Mouse (Mus musculus) spleen, adult 2 months (tissue): ENCODE data around the gene Aff3. TPM values are rescaled to one million over a fixed set of nuclear protein-coding genes. Genes with fewer than 3 reads are reported as not detected.

ENCODE experiments used
- DNase-seq, 2 experiments: peaks; one replicate each; pipeline versions ENCODE4 v3.0.0 to v3.0.0-alpha.2; 2012 to 2021; ENCODE audit warnings: low spot score in 2 of 2, low read depth in 1 of 2
- H3K27ac ChIP-seq: fragments of 200-500 bp; 2 replicates; pipeline ENCODE4 v1.5.1; 2012; ENCODE audit warnings: low read length, inconsistent platforms; ENCODE audit not compliant: insufficient read depth
- H3K27me3 ChIP-seq: fragments of 200-500 bp; 2 replicates; pipeline ENCODE4 v1.6.1; 2012; ENCODE audit warnings: mild to moderate bottlenecking, moderate library complexity, low read length, inconsistent platforms; ENCODE audit not compliant: control insufficient read depth, insufficient read depth
- H3K36me3 ChIP-seq: fragments of 200-500 bp; 2 replicates; pipeline ENCODE4 v1.6.1; 2012; ENCODE audit warnings: mild to moderate bottlenecking, low read length, inconsistent platforms; ENCODE audit not compliant: control insufficient read depth, insufficient read depth
- H3K4me1 ChIP-seq: fragments of 200-500 bp; 2 replicates; pipeline ENCODE4 v1.6.1; 2011; ENCODE audit warnings: inconsistent platforms; ENCODE audit not compliant: control insufficient read depth, insufficient read depth, insufficient read length
- H3K4me3 ChIP-seq: fragments of 200-500 bp; 2 replicates; pipeline ENCODE4 v1.5.1; 2011; ENCODE audit warnings: mild to moderate bottlenecking, inconsistent platforms; ENCODE audit not compliant: insufficient read depth, insufficient read length; ENCODE audit errors: extremely low read depth
- CTCF ChIP-seq: fragments of 200-500 bp; IDR thresholded peaks from 2 replicates; pipeline ENCODE4 v1.5.1; 2011; ENCODE audit warnings: mild to moderate bottlenecking, inconsistent platforms; ENCODE audit not compliant: insufficient read depth, insufficient read length, insufficient replicate concordance; ENCODE audit errors: extremely low read depth
- POLR2A ChIP-seq: fragments of 200-500 bp; IDR thresholded peaks from 2 replicates; pipeline ENCODE4 v1.6.1; 2011; ENCODE audit warnings: low read depth, low read length, inconsistent platforms
- WGBS: fragments of 180-500 bp; shearing (Covaris S2); methylation state at CpG from one replicate; pipeline ENCODE4 v1.1.7; 2018; 5-methylcytosine and 5-hydroxymethylcytosine counted together
- polyA plus RNA-seq: library from polyadenylated mRNA; depleted of rRNA; stranded (reverse); fragments of >200 nt; gene quantifications from 2 replicates; pipeline ENCODE4 v1.2.3, GENCODE M21; 2012

Gene Aff3
- polyA plus RNA-seq, 1 experiment: 20.2 TPM

GRCm38 (mm10) chr1:38178929-38179328 is 485.8 kb downstream of the Aff3 start:
- Histone ChIP-seq H3K36me3 (peaks cover 30% of the 10 kb centered on the region), H3K4me3 (no peak overlapping the region), H3K27ac (no peak overlapping the region), H3K4me1 (no peaks in the 10 kb centered on the region), H3K27me3 (no peaks in the 10 kb centered on the region)
- TF ChIP-seq CTCF (no peak), POLR2A (no peak)
- WGBS: 86% methylated on average over 8 of the region's 8 CpGs
- no peak for DNase-seq

- no peaks in the 10 kb centered on the region for H3K4me1 ChIP-seq
- H3K4me3 ChIP-seq: no peak overlapping the region
- H3K27ac ChIP-seq: no peak overlapping the region
- 90% methylated on average over 7 of the region's 7 CpGs for WGBS
- DNase-seq: no peak
- H3K36me3 ChIP-seq: peaks cover 17% of the 10 kb centered on the region
- TF ChIP-seq CTCF (no peak), POLR2A (no peak)
- H3K27me3 ChIP-seq: no peaks in the 10 kb centered on the region
Observed at GRCm38 (mm10) chr1:38176077-38176476, 488.7 kb downstream of the Aff3 start.

- Histone ChIP-seq H3K4me3 (no peak overlapping the region), H3K4me1 (no peaks in the 10 kb centered on the region), H3K27me3 (no peaks in the 10 kb centered on the region), H3K27ac (no peak overlapping the region), H3K36me3 (peaks cover under 1% of the 10 kb centered on the region; the same call in 1 of the 2 replicates)
- WGBS: 88% methylated on average over 4 of the region's 4 CpGs
- TF ChIP-seq POLR2A (no peak), CTCF (no peak)
- no peak for DNase-seq
Observed at GRCm38 (mm10) chr1:38171874-38172273, 492.9 kb downstream of the Aff3 start.

GRCm38 (mm10) chr1:38165696-38166095 is 499.1 kb downstream of the Aff3 start:
- Histone ChIP-seq H3K4me1 (no peaks in the 10 kb centered on the region), H3K27me3 (no peaks in the 10 kb centered on the region), H3K27ac (no peak overlapping the region), H3K36me3 (no peaks in the 10 kb centered on the region), H3K4me3 (no peak overlapping the region)
- 70% methylated on average over 2 of the region's 2 CpGs for WGBS
- TF ChIP-seq CTCF (no peak), POLR2A (no peak)
- no peak for DNase-seq

- no peaks in the 10 kb centered on the region for H3K4me1 ChIP-seq
- H3K27ac ChIP-seq: no peak overlapping the region
- no peak for TF ChIP-seq CTCF
- no peak for TF ChIP-seq POLR2A
- H3K36me3 ChIP-seq: no peaks in the 10 kb centered on the region
- DNase-seq: no peak
- H3K4me3 ChIP-seq: no peak overlapping the region
- no peaks in the 10 kb centered on the region for H3K27me3 ChIP-seq
- 38% methylated on average over 5 of the region's 5 CpGs for WGBS
Observed at GRCm38 (mm10) chr1:38150086-38150485, 514.7 kb downstream of the Aff3 start.

- no peak overlapping the region for H3K27ac ChIP-seq
- H3K4me3 ChIP-seq: no peak overlapping the region
- H3K4me1 ChIP-seq: no peaks in the 10 kb centered on the region
- no peaks in the 10 kb centered on the region for H3K36me3 ChIP-seq
- H3K27me3 ChIP-seq: no peaks in the 10 kb centered on the region
- DNase-seq: no peak
- 92% methylated on average over 4 of the region's 4 CpGs for WGBS
- TF ChIP-seq POLR2A (no peak), CTCF (no peak)
Observed at GRCm38 (mm10) chr1:38146008-38146407, 518.7 kb downstream of the Aff3 start.

- 83% methylated on average over 1 of the region's 1 CpGs for WGBS
- Histone ChIP-seq H3K4me3 (no peak overlapping the region), H3K36me3 (no peaks in the 10 kb centered on the region), H3K4me1 (peaks cover 8% of the 10 kb centered on the region; the same call in 1 of the 2 replicates), H3K27me3 (no peaks in the 10 kb centered on the region), H3K27ac (no peak overlapping the region)
- no peak for DNase-seq
- TF ChIP-seq POLR2A (no peak), CTCF (no peak)
Observed at GRCm38 (mm10) chr1:38141371-38141770, 523.4 kb downstream of the Aff3 start.
